Mouse (Mus musculus): Measurements from ENCODE around the gene Plaa.

- TF ChIP-seq CHD2 (IDR thresholded peaks at IDR 0.05; ENCODE audit: low read depth, low read length) (no peak), HCFC1 (IDR thresholded peaks at IDR 0.05; ENCODE audit: borderline replicate concordance, insufficient read depth, low read length) (no peak), ZNF384 (IDR thresholded peaks at IDR 0.05; ENCODE audit: low read depth, low read length) (no peak), MAFK (IDR thresholded peaks at IDR 0.05; ENCODE audit: insufficient read depth, low read depth, low read length) (no peak)
These were observed 40.1 kb upstream of the Plaa start for GRCm38 (mm10) chr4:94643141-94643540.
